ENCODE assay signal across 8 mouse cellular contexts in the genomic region with DNA sequence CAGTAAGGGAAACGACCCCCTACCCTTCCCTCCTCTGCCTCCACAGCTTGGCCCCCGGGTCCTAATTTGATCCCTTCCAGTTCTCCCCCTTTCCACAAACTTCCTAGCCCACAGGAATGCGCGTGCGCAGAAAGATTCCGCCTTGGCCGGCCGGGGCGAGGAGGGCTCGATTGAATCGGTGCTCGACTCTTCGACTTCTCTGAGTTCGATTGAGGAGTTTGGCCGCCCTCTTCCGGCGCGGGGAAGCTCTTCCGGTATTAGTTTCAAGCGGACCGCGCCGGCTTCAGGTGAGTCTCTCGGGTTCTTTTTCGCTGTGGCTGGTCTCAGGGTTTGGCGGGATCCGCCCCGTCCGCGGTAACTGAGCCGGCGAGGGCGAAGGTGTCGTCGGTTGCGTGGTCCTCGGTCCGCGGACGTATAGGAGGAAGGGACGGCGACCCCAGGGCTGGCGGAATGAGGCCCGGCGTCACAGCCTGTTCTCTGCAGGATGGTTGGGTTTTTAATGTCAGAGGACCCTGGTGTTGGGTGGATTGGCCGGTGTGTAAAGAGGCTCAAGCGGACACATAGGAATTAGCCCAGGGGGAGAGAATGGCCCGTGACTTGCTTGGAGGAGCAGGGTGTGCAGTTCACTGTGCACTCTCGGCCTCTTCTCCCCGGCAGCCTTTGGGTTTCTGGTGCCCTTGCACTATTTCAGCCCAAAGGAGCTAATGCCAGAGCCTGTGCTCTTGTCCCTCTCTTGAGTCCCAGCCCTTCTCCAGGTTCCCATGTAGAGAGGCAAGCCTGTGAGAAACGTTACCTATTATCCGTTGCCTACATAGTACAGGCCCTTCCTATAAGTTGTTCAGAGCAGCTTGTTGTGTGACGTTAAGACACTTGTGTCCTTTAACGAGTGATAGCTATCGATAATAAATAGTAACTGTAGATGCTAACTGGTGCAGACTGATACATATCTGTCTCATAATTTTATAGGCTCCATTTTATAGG. TPM values are rescaled to one million over a fixed set of nuclear protein-coding genes. Genes with fewer than 3 reads are reported as not detected.
DNase-seq lines count a peak whose midpoint lies in the region; ATAC-seq and TF ChIP-seq lines count a peak whose summit lies in the region.

TSS of gene Snrpb2 (plus strand) at position 228 of the 981 bp plus-strand sequence.

- no peaks in the 10 kb centered on the region for H3K9me3 ChIP-seq in embryonic facial prominence, embryonic 13.5 days
- H3K9me3 ChIP-seq in limb, embryonic 14.5 days (ENCODE audit: control insufficient read depth, low read length), result no peaks in the 10 kb centered on the region
- H3K9me3 ChIP-seq in midbrain, postnatal 0 days (ENCODE audit: low read length), result no peaks in the 10 kb centered on the region

- peak; percentile 82 for ATAC-seq in embryonic facial prominence, embryonic 13.5 days (ENCODE audit: insufficient number of reproducible peaks, insufficient read depth, low FRiP score, low TSS enrichment, low read depth)
- ATAC-seq in limb, embryonic 14.5 days (ENCODE audit: low FRiP score, low read depth), result peak; percentile 91
- ATAC-seq in midbrain, postnatal 0 days (ENCODE audit: low FRiP score), result peak; percentile 94

- H3K27ac ChIP-seq in embryonic facial prominence, embryonic 13.5 days, result peak within 1 kb of the TSS; percentile 44; the same call in 1 of the 2 replicates
- H3K27ac ChIP-seq in limb, embryonic 14.5 days (replicated peaks; ENCODE audit: low read depth, low read length), result 0 out of 2 replicates have a peak within 1 kb of the TSS, but pooled peaks have one; percentile 1
- H3K27ac ChIP-seq in midbrain, postnatal 0 days (ENCODE audit: low read depth, low read length), result peak within 1 kb of the TSS; percentile 62

- H3K4me3 ChIP-seq in embryonic facial prominence, embryonic 13.5 days, result peak within 1 kb of the TSS; percentile 89
- H3K4me3 ChIP-seq in limb, embryonic 14.5 days (replicated peaks; ENCODE audit: low read length), result peak within 1 kb of the TSS; percentile 64
- H3K4me3 ChIP-seq in midbrain, postnatal 0 days (ENCODE audit: low read depth, low read length), result peak within 1 kb of the TSS; percentile 78

- peak within 1 kb of the TSS; percentile 79 for H3K4me2 ChIP-seq in embryonic facial prominence, embryonic 13.5 days
- peak within 1 kb of the TSS; percentile 69 for H3K4me2 ChIP-seq in limb, embryonic 14.5 days (replicated peaks; ENCODE audit: low read depth, low read length, severe bottlenecking)
- peak within 1 kb of the TSS; percentile 54 for H3K4me2 ChIP-seq in midbrain, postnatal 0 days (ENCODE audit: low read depth, low read length, poor library complexity, severe bottlenecking)

- no peaks in the 10 kb centered on the region for H3K27me3 ChIP-seq in embryonic facial prominence, embryonic 13.5 days
- no peaks in the 10 kb centered on the region for H3K27me3 ChIP-seq in limb, embryonic 14.5 days (ENCODE audit: control insufficient read depth, insufficient read depth, low read length)
- no peaks in the 10 kb centered on the region for H3K27me3 ChIP-seq in midbrain, postnatal 0 days (ENCODE audit: insufficient read depth, low read length)

- TF ChIP-seq POLR2A in limb, embryonic 14.5 days (IDR thresholded peaks at IDR 0.05; ENCODE audit: borderline replicate concordance, extremely low read depth, insufficient read depth, insufficient read length), result no peak

- peak within 1 kb of the TSS; percentile 93 for H3K9ac ChIP-seq in embryonic facial prominence, embryonic 13.5 days
- peak within 1 kb of the TSS; percentile 82 for H3K9ac ChIP-seq in limb, embryonic 14.5 days (ENCODE audit: low read depth, low read length, severe bottlenecking)
- H3K9ac ChIP-seq in midbrain, postnatal 0 days (replicated peaks; ENCODE audit: low read length, poor library complexity, severe bottlenecking), result peak within 1 kb of the TSS; percentile 86

- peak; percentile 86 for DNase-seq in 3134 (ENCODE audit: extremely low read depth, insufficient read length, low spot score)
- peak; percentile 94 to 95 for DNase-seq in adrenal gland, postnatal 36 days
- DNase-seq in heart, adult 8-10 months (ENCODE audit: low spot score), result peak; percentile 88
- peak; percentile 91 for DNase-seq in kidney, adult 9 months
- DNase-seq in limb, embryonic 14.5 days (ENCODE audit: low spot score), result peak; percentile 96
- DNase-seq in midbrain, postnatal 0 days (ENCODE audit: low spot score), result peak; percentile 94
- DNase-seq in spleen, postnatal 14 days (ENCODE audit: low spot score in 2 of 2), result peak; percentile 61 to 76

- peak; percentile 62 for TF ChIP-seq CTCF in midbrain, postnatal 0 days (IDR thresholded peaks at IDR 0.05)

- peaks cover 24% of the 10 kb centered on the region for H3K36me3 ChIP-seq in embryonic facial prominence, embryonic 13.5 days
- peaks cover 20% of the 10 kb centered on the region for H3K36me3 ChIP-seq in limb, embryonic 14.5 days (ENCODE audit: control insufficient read depth, insufficient read depth, low read length)
- H3K36me3 ChIP-seq in midbrain, postnatal 0 days (ENCODE audit: insufficient read depth, low read length), result peaks cover 7% of the 10 kb centered on the region; the same call in 1 of the 2 replicates

- H3K4me1 ChIP-seq in embryonic facial prominence, embryonic 13.5 days, result peaks cover 5% of the 10 kb centered on the region
- H3K4me1 ChIP-seq in limb, embryonic 14.5 days (ENCODE audit: control insufficient read depth, insufficient read depth, low read length), result peaks cover 3% of the 10 kb centered on the region; the same call in 1 of the 2 replicates
- H3K4me1 ChIP-seq in midbrain, postnatal 0 days (ENCODE audit: insufficient read depth, low read length), result no peaks in the 10 kb centered on the region

- WGBS in embryonic facial prominence, embryonic 13.5 days, result under 1% methylated on average over 55 of the region's 55 CpGs
- WGBS in limb, embryonic 14.5 days, result 1% methylated on average over 55 of the region's 55 CpGs
- WGBS in midbrain, postnatal 0 days, result 1% methylated on average over 55 of the region's 55 CpGs

RNA-seq across cellular contexts. Expression of gene Snrpb2, which starts in this region (rescaled TPM):
- 10 to 100 TPM; 42.5 to 42.9 TPM for total RNA-seq in adrenal gland, postnatal 36 days (2021)
- polyA plus RNA-seq in embryonic facial prominence, embryonic 13.5 days (2015; fragmentation: Nextera tagmentation; extraction: Ambion mirVana), result 104 and 106 TPM in 2 replicates
- 10 to 100 TPM; 15.2 to 23.5 (median 16.9) TPM for total RNA-seq in heart, adult 8-10 months (2022)
- 34.1 and 51.7 TPM in 2 replicates for polyA plus RNA-seq in limb, embryonic 14.5 days (2012; rRNA removed)
- 85.0 and 85.3 TPM in 2 replicates for polyA plus RNA-seq in limb, embryonic 14.5 days (2014; fragmentation: Nextera tagmentation; extraction: Ambion mirVana)
- 22.6 and 34.0 TPM in 2 replicates for total RNA-seq in midbrain, postnatal 0 days (2014; rRNA removed)
- 51.3 and 59.2 TPM in 2 replicates for polyA plus RNA-seq in midbrain, postnatal 0 days (2015; fragmentation: Nextera tagmentation; extraction: Ambion mirVana)

Comparison
In these comparisons a context has a peak if more than half of its experiments do, and no peak if none do; other contexts are left out.
1. Peak in every context shown above with its lines: DNase-seq, ATAC-seq, H3K4me3 ChIP-seq and H3K27ac ChIP-seq.
2. H3K27ac ChIP-seq: peak in every context shown above with its lines; median percentile 62 in midbrain, postnatal 0 days; 44 in embryonic facial prominence, embryonic 13.5 days; 1 in limb, embryonic 14.5 days.